ENCODE assay signal across 1 mouse cellular context in the genomic region with DNA sequence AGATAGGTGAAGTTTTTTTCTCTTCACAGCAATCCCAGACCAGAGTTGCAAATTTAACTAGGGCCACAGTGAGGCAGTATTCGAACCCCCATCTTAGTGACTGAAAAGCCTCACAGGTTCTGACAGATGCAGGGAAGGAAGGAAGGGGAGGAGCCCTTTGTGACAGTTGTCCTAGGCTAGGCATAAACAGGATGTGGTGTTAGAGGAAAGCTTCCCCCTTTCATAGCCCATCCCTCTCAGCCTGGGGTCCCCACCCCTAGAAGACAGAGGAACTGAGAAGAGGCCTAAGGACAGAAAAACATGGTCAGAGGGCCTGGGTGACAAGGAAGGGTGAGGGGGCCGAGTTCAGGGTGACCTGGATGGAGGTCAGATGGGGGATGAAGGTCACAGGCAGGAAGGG.
A peak's percentile ranks its signal among the peaks of the same experiment; 100 is the strongest.
TF ChIP-seq lines count a peak whose summit lies in the region.

No protein-coding gene starts in this region.

TF ChIP-seq in CH12.LX, 34 proteins besides CTCF, POLR2A, EP300 and RAD21 (continued from another document):
- TF ChIP-seq ZNF384 (IDR thresholded peaks at IDR 0.05; ENCODE audit: low read depth, low read length) (0 out of 2 replicates have a peak, but pooled peaks have one; percentile 33), JUND (conservative IDR thresholded peaks at IDR 0.05; ENCODE audit: low read depth, low read length) (no peak), GABPA (IDR thresholded peaks at IDR 0.05; ENCODE audit: insufficient replicate concordance, low read depth, low read length) (no peak), CHD2 (IDR thresholded peaks at IDR 0.05; ENCODE audit: low read length) (no peak), POLR2AphosphoS2 (IDR thresholded peaks at IDR 0.05; ENCODE audit: low read depth, low read length) (no peak), MAFK (IDR thresholded peaks at IDR 0.05; ENCODE audit: insufficient replicate concordance, low read length) (no peak), JUN (IDR thresholded peaks at IDR 0.05; ENCODE audit: insufficient read depth, low read depth, low read length) (no peak), TBP (conservative IDR thresholded peaks at IDR 0.05; ENCODE audit: low read depth, low read length) (peak; percentile 53; the same call in 1 of the 2 replicates), RCOR1 (conservative IDR thresholded peaks at IDR 0.05; ENCODE audit: low read depth, low read length) (no peak), SIN3A (IDR thresholded peaks at IDR 0.05; ENCODE audit: low read length) (peak; percentile 87), ZKSCAN1 (IDR thresholded peaks at IDR 0.05; ENCODE audit: borderline replicate concordance, low read depth, low read length) (no peak), ELF1 (IDR thresholded peaks at IDR 0.05; ENCODE audit: low read depth, low read length) (peak; percentile 72), MXI1 (IDR thresholded peaks at IDR 0.05; ENCODE audit: low read depth, low read length) (no peak)
